Mouse (Mus musculus) kidney, embryonic 14.5 days (tissue): ENCODE data around the gene Zfp750. TPM values are rescaled to one million over a fixed set of nuclear protein-coding genes. Genes with fewer than 3 reads are reported as not detected.

Experiments used
- polyA plus RNA-seq: library from polyadenylated mRNA; unstranded; fragments of >200 nt; fragmentation: Nextera tagmentation; extraction: Ambion mirVana; gene quantifications from 2 replicates; pipeline ENCODE4 v1.2.1, GENCODE M21; 2014

Gene Zfp750
- polyA plus RNA-seq, 1 experiment from 2014 or later, result 0.47 TPM

Other genes starting within 250 kb of the Zfp750 start
- 84.5 and 101 TPM in 2 replicates for gene Wdr45b, start 164.9 kb downstream of the Zfp750 start, polyA plus RNA-seq
- gene Rab40b, start 131.1 kb downstream of the Zfp750 start, polyA plus RNA-seq, result 3.2 and 4.3 TPM in 2 replicates
- gene Fn3krp, start 97.9 kb downstream of the Zfp750 start, polyA plus RNA-seq, result 6.3 and 7.4 TPM in 2 replicates
- gene Fn3k, start 84.4 kb downstream of the Zfp750 start, polyA plus RNA-seq, result 0.81 and 1.4 TPM in 2 replicates
- gene Tbcd, start 67.4 kb downstream of the Zfp750 start, polyA plus RNA-seq, result 19.4 and 35.1 TPM in 2 replicates
- gene B3gntl1, start 153.8 kb upstream of the Zfp750 start, polyA plus RNA-seq, result 5.6 and 7.6 TPM in 2 replicates
- gene Metrnl, start 182.2 kb upstream of the Zfp750 start, polyA plus RNA-seq, result 15.6 and 18.3 TPM in 2 replicates